Mouse (Mus musculus): ENCODE results near the gene Gm45021.

The Gm45021 gene

GRCm38 (mm10) chr6:48589194-48589750, at the start of gene Gm45021:
TSS of gene Gm45021 (plus strand) at chr6:48589610.
- DNase-seq (ENCODE audit: low read depth, low spot score), result peak; percentile 61

GRCm38 (mm10) chr6:48539860-48540259, 49.5 kb upstream of the Gm45021 start:
- no peak for DNase-seq (ENCODE audit: low read depth, low spot score)

GRCm38 (mm10) chr6:48540721-48541120, 48.7 kb upstream of the Gm45021 start:
- DNase-seq (ENCODE audit: low read depth, low spot score), result no peak

GRCm38 (mm10) chr6:48541560-48542450, 47.6 kb upstream of the Gm45021 start:
- DNase-seq (ENCODE audit: low read depth, low spot score), result peak; percentile 93

GRCm38 (mm10) chr6:48542631-48543030, 46.8 kb upstream of the Gm45021 start:
- no peak for DNase-seq (ENCODE audit: low read depth, low spot score)

- no peak for DNase-seq (ENCODE audit: low read depth, low spot score)
These were observed 44.2 kb upstream of the Gm45021 start for GRCm38 (mm10) chr6:48545251-48545650.

GRCm38 (mm10) chr6:48546271-48546670, 43.1 kb upstream of the Gm45021 start:
- no peak for DNase-seq (ENCODE audit: low read depth, low spot score)

GRCm38 (mm10) chr6:48546858-48547257, 42.6 kb upstream of the Gm45021 start:
- peak; percentile 78 for DNase-seq (ENCODE audit: low read depth, low spot score)

- DNase-seq (ENCODE audit: low read depth, low spot score), result no peak
These were observed 41.1 kb upstream of the Gm45021 start for GRCm38 (mm10) chr6:48548314-48548713.

GRCm38 (mm10) chr6:48552918-48553317, 36.5 kb upstream of the Gm45021 start:
- DNase-seq (ENCODE audit: low read depth, low spot score), result no peak

- DNase-seq (ENCODE audit: low read depth, low spot score), result peak; percentile 94
These were observed 35.6 kb upstream of the Gm45021 start for GRCm38 (mm10) chr6:48553819-48554218.

- DNase-seq (ENCODE audit: low read depth, low spot score), result peak; percentile 99
These were observed 34.9 kb upstream of the Gm45021 start, which contains the start of gene Lrrc61 for GRCm38 (mm10) chr6:48554280-48555103. TSS of gene Lrrc61 (plus strand) at chr6:48554796.

GRCm38 (mm10) chr6:48555104-48555890, 34.1 kb upstream of the Gm45021 start:
- DNase-seq (ENCODE audit: low read depth, low spot score), result peak; percentile 88

- DNase-seq (ENCODE audit: low read depth, low spot score), result no peak
These were observed 33.5 kb upstream of the Gm45021 start for GRCm38 (mm10) chr6:48555956-48556355.

- DNase-seq (ENCODE audit: low read depth, low spot score), result no peak
These were observed 23.6 kb upstream of the Gm45021 start for GRCm38 (mm10) chr6:48565693-48566310.

GRCm38 (mm10) chr6:48566312-48566711, 23.1 kb upstream of the Gm45021 start:
- no peak for DNase-seq (ENCODE audit: low read depth, low spot score)

GRCm38 (mm10) chr6:48568036-48568984, 21.1 kb upstream of the Gm45021 start:
- DNase-seq (ENCODE audit: low read depth, low spot score), result peak; percentile 58

- no peak for DNase-seq (ENCODE audit: low read depth, low spot score)
These were observed 20.2 kb upstream of the Gm45021 start for GRCm38 (mm10) chr6:48569065-48569807.

GRCm38 (mm10) chr6:48572014-48572413, 17.4 kb upstream of the Gm45021 start:
- no peak for DNase-seq (ENCODE audit: low read depth, low spot score)

All from skeletal muscle tissue, adult 2 months (tissue).